Mouse (Mus musculus) erythroblast, embryonic 14.5 days (primary cell): Measurements from ENCODE around the gene Hcn3.

ENCODE experiments used
- GATA1 ChIP-seq: IDR thresholded peaks from 2 replicates; pipeline ENCODE4 v1.6.1; 2012; ENCODE audit warnings: low read length, inconsistent platforms, mixed read lengths
- TAL1 ChIP-seq: IDR thresholded peaks from 3 replicates; pipeline ENCODE4 v1.6.1; 2012; ENCODE audit warnings: low read length, inconsistent platforms, mixed read lengths

- no peak for TF ChIP-seq GATA1
- TF ChIP-seq TAL1 = no peak
These were observed 14.4 kb downstream of the Hcn3 start for GRCm38 (mm10) chr3:89145566-89145965.
